9 mouse cellular contexts compared by ENCODE assay signal in the genomic region with DNA sequence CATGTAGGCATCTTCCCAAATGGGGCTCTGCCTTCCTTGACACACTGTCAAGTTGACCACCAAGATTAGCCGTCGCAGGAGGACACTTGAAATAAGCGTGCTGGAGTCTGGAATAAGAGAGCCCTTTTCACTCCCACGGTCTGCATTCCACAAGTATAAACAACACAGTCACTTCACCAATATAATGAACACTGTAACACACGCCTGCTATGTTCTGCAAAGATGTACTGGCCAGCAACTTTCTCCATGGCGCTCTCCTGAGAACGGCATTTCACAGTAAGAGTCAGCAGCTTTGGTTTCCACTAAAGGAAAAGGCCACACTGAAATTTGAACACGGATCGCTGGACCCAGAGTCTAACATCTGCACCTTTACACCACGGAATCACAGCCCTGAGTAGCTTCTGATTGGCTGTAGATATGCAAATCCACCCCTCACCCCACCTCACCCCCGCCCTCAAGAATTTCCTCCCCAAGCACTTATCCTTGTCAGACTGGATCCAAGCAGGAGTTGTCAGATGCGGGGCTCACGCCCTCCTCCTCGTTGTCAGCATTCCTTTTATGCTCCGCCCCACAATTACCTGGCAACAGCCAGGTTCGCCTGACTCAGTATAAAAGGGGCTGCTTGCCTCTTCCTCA. TPM values are rescaled to one million over a fixed set of nuclear protein-coding genes. Genes with fewer than 3 reads are reported as not detected.
DNase-seq lines count a peak whose midpoint lies in the region; ATAC-seq and TF ChIP-seq lines count a peak whose summit lies in the region.
"Had no signal": no experiment of that assay in that cellular context is flagged by ENCODE, and none has a peak within 500 bp of the region (broad histone marks: within the 10 kb centered on the region; RNA-seq: fewer than 3 reads in every experiment).

No protein-coding gene starts in this region.

- peak; percentile 9 for DNase-seq in embryo, embryonic 11.5 days (ENCODE audit: low read depth, low spot score)
- DNase-seq in lung, postnatal 10 days: peak; percentile 68
- DNase-seq in adrenal gland, adult 18-20 months (ENCODE audit: low spot score in 2 of 2): no peak
- no peak for DNase-seq in cerebellum, postnatal 10 days
- DNase-seq in adrenal gland, postnatal 4 days (ENCODE audit: low spot score in 2 of 2): no peak
- DNase-seq in adrenal gland, adult 8-10 months: no peak

- WGBS in intestine, embryonic 15.5 days: 6% methylated on average over 16 of the region's 16 CpGs

- 0 out of 2 replicates have a peak, but pooled peaks have one; percentile 57 for TF ChIP-seq EP300 in ES-Bruce4 (IDR thresholded peaks at IDR 0.05; ENCODE audit: insufficient read depth, low read depth, low read length)

- H3K9me3 ChIP-seq in ES-Bruce4 (replicated peaks; ENCODE audit: control insufficient read depth, insufficient read depth, low read length, poor library complexity, severe bottlenecking): no peaks in the 10 kb centered on the region
- H3K9me3 ChIP-seq in intestine, embryonic 15.5 days: no peaks in the 10 kb centered on the region

- peak overlapping the region; percentile 59; the same call in 1 of the 2 replicates for H3K27ac ChIP-seq in ES-Bruce4 (ENCODE audit: insufficient read depth, low read length)
- peak overlapping the region; percentile 44; the same call in 1 of the 2 replicates for H3K27ac ChIP-seq in intestine, embryonic 15.5 days
- H3K27ac ChIP-seq: liver, embryonic 14.5 days had no signal

- peak overlapping the region; percentile 48 for H3K4me3 ChIP-seq in ES-Bruce4 (ENCODE audit: low read depth, low read length)
- no peak overlapping the region for H3K4me3 ChIP-seq in intestine, embryonic 15.5 days (replicated peaks)

- H3K4me1 ChIP-seq in ES-Bruce4 (ENCODE audit: control insufficient read depth, insufficient read depth, low read length): no peaks in the 10 kb centered on the region
- peaks cover 16% of the 10 kb centered on the region for H3K4me1 ChIP-seq in intestine, embryonic 15.5 days (replicated peaks)

- H3K27me3 ChIP-seq in ES-Bruce4 (ENCODE audit: control insufficient read depth, insufficient read depth, low read length, poor library complexity, severe bottlenecking): no peaks in the 10 kb centered on the region
- H3K27me3 ChIP-seq in intestine, embryonic 15.5 days (replicated peaks): no peaks in the 10 kb centered on the region

- no peak for TF ChIP-seq CTCF in ES-Bruce4 (IDR thresholded peaks at IDR 0.05; ENCODE audit: low read depth, low read length)

- H3K4me2 ChIP-seq in intestine, embryonic 15.5 days (replicated peaks): peak overlapping the region; percentile 37; the same call in 1 of the 2 replicates

- H3K9ac ChIP-seq in ES-Bruce4 (ENCODE audit: low read depth, poor library complexity, severe bottlenecking): no peak overlapping the region
- no peak overlapping the region for H3K9ac ChIP-seq in intestine, embryonic 15.5 days
- H3K9ac ChIP-seq: liver, embryonic 14.5 days had no signal

- no peak for TF ChIP-seq POLR2A in ES-Bruce4 (IDR thresholded peaks at IDR 0.05; ENCODE audit: insufficient read depth, low read length)

- ATAC-seq in intestine, embryonic 15.5 days: peak; percentile 85

- no peaks in the 10 kb centered on the region for H3K36me3 ChIP-seq in ES-Bruce4 (ENCODE audit: control insufficient read depth, insufficient read depth, low read length, poor library complexity, severe bottlenecking)
- no peaks in the 10 kb centered on the region for H3K36me3 ChIP-seq in intestine, embryonic 15.5 days

RNA-seq across cellular contexts. Expression of gene Gm17651, which starts 9.2 kb away (rescaled TPM):
- polyA plus RNA-seq in ES-Bruce4 (2011; ENCODE audit: insufficient read depth, insufficient read length, low read depth, missing spikeins): not detected in 2 replicates
- not detected in 2 replicates for polyA plus RNA-seq in intestine, embryonic 15.5 days (2015; fragmentation: Nextera tagmentation; extraction: Ambion mirVana)
- total RNA-seq in adrenal gland, adult 18-20 months (2021): not detected
- not detected for total RNA-seq in adrenal gland, postnatal 4 days (2021)
- total RNA-seq in adrenal gland, adult 8-10 months (2022): not detected
- polyA plus RNA-seq: liver, embryonic 14.5 days had no signal

RNA-seq across cellular contexts. Expression of gene Prkab2, which starts 25.7 kb away (rescaled TPM):
- polyA plus RNA-seq in ES-Bruce4 (2011; ENCODE audit: insufficient read depth, insufficient read length, low read depth, missing spikeins): 17.6 and 21.2 TPM in 2 replicates
- 6.7 and 6.8 TPM in 2 replicates for polyA plus RNA-seq in intestine, embryonic 15.5 days (2015; fragmentation: Nextera tagmentation; extraction: Ambion mirVana)
- 10 to 100 TPM in 1 of 2 experiments, 1 to 10 TPM in 1; 8.8 to 13.8 TPM for total RNA-seq in adrenal gland, adult 18-20 months (2021)
- total RNA-seq in adrenal gland, postnatal 4 days (2021): 1 to 10 TPM; 9.4 to 9.8 TPM
- total RNA-seq in adrenal gland, adult 8-10 months (2022): 10 to 100 TPM in 2 of 4 experiments, 1 to 10 TPM in 2; 7.0 to 13.1 (median 10.2) TPM

RNA-seq across cellular contexts. Expression of gene Fmo5, which starts 55.1 kb away (rescaled TPM):
- polyA plus RNA-seq in ES-Bruce4 (2011; ENCODE audit: insufficient read depth, insufficient read length, low read depth, missing spikeins): 1.3 and 2.0 TPM in 2 replicates
- 30.8 and 33.0 TPM in 2 replicates for polyA plus RNA-seq in intestine, embryonic 15.5 days (2015; fragmentation: Nextera tagmentation; extraction: Ambion mirVana)
- total RNA-seq in adrenal gland, adult 18-20 months (2021): 10 to 100 TPM; 13.3 to 15.2 TPM
- 10 to 100 TPM in 1 of 2 experiments, 1 to 10 TPM in 1; 7.1 to 14.2 TPM for total RNA-seq in adrenal gland, postnatal 4 days (2021)
- total RNA-seq in adrenal gland, adult 8-10 months (2022): 10 to 100 TPM; 16.9 to 19.1 (median 17.8) TPM

Comparison
In these comparisons a context has a peak if more than half of its experiments do, and no peak if none do; other contexts are left out.
1. DNase-seq: peak in embryo, embryonic 11.5 days (single experiment) and lung, postnatal 10 days (single experiment); none in adrenal gland, adult 18-20 months (0 of 2), cerebellum, postnatal 10 days (0 of 2), adrenal gland, postnatal 4 days (0 of 2) and adrenal gland, adult 8-10 months (single experiment).